Mouse (Mus musculus) G1E (cell line): ENCODE results near the gene Nyap2.

Source experiments
- CTCF ChIP-seq: IDR thresholded peaks from 2 replicates; pipeline ENCODE4 v1.5.1; 2012; ENCODE audit warnings: low read depth, low read length, inconsistent platforms, mixed read lengths
- GATA1 ChIP-seq: IDR thresholded peaks from 2 replicates; pipeline ENCODE4 v1.6.1; 2012; ENCODE audit warnings: borderline replicate concordance, low read length, inconsistent platforms, mixed read lengths
- POLR2AphosphoS5 ChIP-seq: IDR thresholded peaks from 2 replicates; pipeline ENCODE4 v1.6.1; 2012; ENCODE audit warnings: low read depth, low read length, inconsistent platforms; ENCODE audit not compliant: insufficient replicate concordance

DNA sequence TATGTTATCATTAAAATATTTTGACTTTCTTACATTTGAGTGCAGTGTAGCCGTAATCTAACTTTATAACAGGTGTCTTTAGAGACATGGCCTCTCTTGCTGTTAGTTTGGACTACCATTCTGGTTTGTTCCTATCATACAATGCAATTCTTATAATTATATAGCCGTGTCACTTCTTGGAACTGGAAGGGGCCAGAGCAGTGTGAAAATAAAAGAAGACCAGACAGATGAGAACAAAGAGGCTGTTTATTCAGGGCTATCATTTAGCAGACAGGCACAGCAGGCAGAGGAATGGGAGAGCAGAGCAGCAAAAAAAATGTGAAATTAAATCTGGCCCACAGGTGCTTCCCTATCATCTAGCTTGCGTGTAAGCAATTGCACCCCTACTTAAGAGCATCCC lies 189.7 kb downstream of the Nyap2 start:
- TF ChIP-seq GATA1 (no peak), POLR2AphosphoS5 (no peak), CTCF (no peak)
